Mouse (Mus musculus) erythroblast, embryonic 14.5 days (primary cell): Measurements from ENCODE around the gene Spon1.

Source experiments
- GATA1 ChIP-seq: IDR thresholded peaks from 2 replicates; pipeline ENCODE4 v1.6.1; 2012; ENCODE audit warnings: low read length, inconsistent platforms, mixed read lengths
- TAL1 ChIP-seq: IDR thresholded peaks from 3 replicates; pipeline ENCODE4 v1.6.1; 2012; ENCODE audit warnings: low read length, inconsistent platforms, mixed read lengths

GRCm38 (mm10) chr7:113986406-113987134 lies 220.8 kb downstream of the Spon1 start:
- TF ChIP-seq TAL1 (no peak), GATA1 (no peak)
